Mouse (Mus musculus) thymus, adult 2 months (tissue): ENCODE data around the gene Glo1.

ENCODE experiments used
- CTCF ChIP-seq: fragments of 200-500 bp; IDR thresholded peaks from 2 replicates; pipeline ENCODE4 v1.5.1; 2012; ENCODE audit warnings: mild to moderate bottlenecking, control low read depth, low read length, moderate library complexity, borderline replicate concordance; ENCODE audit not compliant: control insufficient read depth, poor library complexity, insufficient read depth; ENCODE audit errors: extremely low read depth
- POLR2A ChIP-seq: fragments of 200-500 bp; IDR thresholded peaks from 2 replicates; pipeline ENCODE4 v1.6.1; 2012; ENCODE audit warnings: mild to moderate bottlenecking, low read length, control low read depth, moderate library complexity; ENCODE audit not compliant: control insufficient read depth, poor library complexity, insufficient read depth; ENCODE audit errors: extremely low read depth

GRCm38 (mm10) chr17:30635367-30635766 is 8.7 kb upstream of the Glo1 start:
- TF ChIP-seq POLR2A (no peak), CTCF (no peak)
